Mouse (Mus musculus) CH12.LX (cell line): ENCODE results near the gene Eras. TPM values are rescaled to one million over a fixed set of nuclear protein-coding genes. Genes with fewer than 3 reads are reported as not detected.

Experiments
- DNase-seq: peaks from one replicate; pipeline ENCODE4 v3.0.0-alpha.2; 2013; ENCODE audit errors: extremely low read depth
- H3K27ac ChIP-seq: 2 replicates; pipeline ENCODE4 v1.5.1; 2012; ENCODE audit warnings: low read depth, mild to moderate bottlenecking, control low read depth, moderate library complexity; ENCODE audit not compliant: insufficient read depth
- H3K27me3 ChIP-seq: replicated peaks from 2 replicates; pipeline ENCODE3; 2012; ENCODE audit warnings: inconsistent platforms
- H3K36me3 ChIP-seq, 2 experiments: replicated peaks in 1 of 2; 2 replicates each; pipeline versions ENCODE3 to v1.6.1; 2012; ENCODE audit warnings: inconsistent platforms in 1 of 2, low read length in 1 of 2, mild to moderate bottlenecking in 1 of 2, mixed read lengths in 1 of 2, moderate library complexity in 1 of 2; ENCODE audit not compliant: control insufficient read depth in 1 of 2, insufficient read depth in 1 of 2
- H3K4me1 ChIP-seq, 2 experiments: 2 replicates each; pipeline ENCODE4 v1.6.1; 2012; ENCODE audit warnings: inconsistent platforms in 1 of 2, moderate library complexity in 1 of 2; ENCODE audit not compliant: insufficient read depth in 2 of 2, control insufficient read depth in 1 of 2
- H3K4me2 ChIP-seq: 2 replicates; pipeline ENCODE4 v1.6.1; 2012; ENCODE audit warnings: low read depth, mild to moderate bottlenecking, control low read depth; ENCODE audit not compliant: poor library complexity, insufficient read depth, severe bottlenecking
- H3K4me3 ChIP-seq, 3 experiments: fragments of 150-350 bp in 1 of 3; sonication (generic) in 1 of 3; replicated peaks in 1 of 3; 2 replicates each; pipeline versions ENCODE3 to v1.5.1; 2011 to 2012; ENCODE audit warnings: low read depth in 2 of 3, low read length in 2 of 3, mild to moderate bottlenecking in 2 of 3, moderate library complexity in 2 of 3, control low read depth in 1 of 3, improper control_type of control experiment in 1 of 3, inconsistent platforms in 1 of 3, mixed read lengths in 1 of 3; ENCODE audit not compliant: poor library complexity in 1 of 3
- H3K79me2 ChIP-seq: replicated peaks from 2 replicates; pipeline ENCODE4 v1.6.1; 2012; ENCODE audit warnings: mild to moderate bottlenecking, moderate library complexity; ENCODE audit not compliant: control insufficient read depth, poor library complexity, insufficient read depth, severe bottlenecking; ENCODE audit errors: extremely low read depth
- H3K9ac ChIP-seq: 2 replicates; pipeline ENCODE4 v1.6.1; 2012; ENCODE audit warnings: low read depth, mild to moderate bottlenecking, control low read depth, moderate library complexity; ENCODE audit not compliant: insufficient read depth
- H3K9me3 ChIP-seq: replicated peaks from 2 replicates; pipeline ENCODE3; 2012; ENCODE audit warnings: low read length, inconsistent platforms, mixed read lengths
- BHLHE40 ChIP-seq: IDR thresholded peaks from 2 replicates; pipeline ENCODE4 v1.6.1; 2011; ENCODE audit warnings: mild to moderate bottlenecking, low read depth, low read length, improper control_type of control experiment
- CHD1 ChIP-seq: IDR thresholded peaks from 2 replicates; pipeline ENCODE4 v1.6.1; 2012; ENCODE audit warnings: low read depth, low read length, improper control_type of control experiment, inconsistent platforms
- CHD2 ChIP-seq: IDR thresholded peaks from 2 replicates; pipeline ENCODE4 v1.6.1; 2011; ENCODE audit warnings: low read length, improper control_type of control experiment
- CTCF ChIP-seq, 2 experiments: IDR thresholded peaks in 1 of 2; conservative IDR thresholded peaks in 1 of 2; 2 replicates each; pipeline ENCODE4 v1.5.1; 2011 to 2012; ENCODE audit warnings: low read depth in 2 of 2, low read length in 2 of 2, improper control_type of control experiment in 1 of 2, inconsistent platforms in 1 of 2, mild to moderate bottlenecking in 1 of 2, moderate library complexity in 1 of 2
- ELF1 ChIP-seq: IDR thresholded peaks from 2 replicates; pipeline ENCODE4 v1.6.1; 2014; ENCODE audit warnings: low read depth, mild to moderate bottlenecking, inconsistent platforms, low read length, improper control_type of control experiment
- JUND ChIP-seq: conservative IDR thresholded peaks from 2 replicates; pipeline ENCODE4 v1.6.1; 2011; ENCODE audit warnings: low read depth, low read length, improper control_type of control experiment
- KAT2A ChIP-seq: IDR thresholded peaks from 2 replicates; pipeline ENCODE4 v1.6.1; 2012; ENCODE audit warnings: low read length, improper control_type of control experiment, inconsistent platforms; ENCODE audit not compliant: insufficient replicate concordance
- MAFK ChIP-seq: IDR thresholded peaks from 2 replicates; pipeline ENCODE4 v1.6.1; 2011; ENCODE audit warnings: low read length, improper control_type of control experiment; ENCODE audit not compliant: insufficient replicate concordance
- MAZ ChIP-seq: IDR thresholded peaks from 2 replicates; pipeline ENCODE4 v1.6.1; 2012; ENCODE audit warnings: low read depth, mild to moderate bottlenecking, inconsistent platforms, low read length, improper control_type of control experiment, moderate library complexity
- MXI1 ChIP-seq: IDR thresholded peaks from 2 replicates; pipeline ENCODE4 v1.6.1; 2011; ENCODE audit warnings: mild to moderate bottlenecking, low read depth, low read length, improper control_type of control experiment
- NELFE ChIP-seq: IDR thresholded peaks from 2 replicates; pipeline ENCODE4 v1.6.1; 2011; ENCODE audit warnings: low read depth, low read length, improper control_type of control experiment
- POLR2A ChIP-seq: IDR thresholded peaks from 2 replicates; pipeline ENCODE4 v1.6.1; 2011; ENCODE audit warnings: low read depth, mild to moderate bottlenecking, improper control_type of control experiment, low read length
- RAD21 ChIP-seq: IDR thresholded peaks from 2 replicates; pipeline ENCODE4 v1.6.1; 2011; ENCODE audit warnings: low read depth, mild to moderate bottlenecking, low read length, improper control_type of control experiment, moderate library complexity
- SIN3A ChIP-seq: IDR thresholded peaks from 2 replicates; pipeline ENCODE4 v1.6.1; 2012; ENCODE audit warnings: low read length, improper control_type of control experiment, inconsistent platforms
- TCF12 ChIP-seq: IDR thresholded peaks from 2 replicates; pipeline ENCODE4 v1.6.1; 2014; ENCODE audit warnings: low read depth, mild to moderate bottlenecking, inconsistent platforms, low read length, improper control_type of control experiment
- USF2 ChIP-seq: conservative IDR thresholded peaks from 2 replicates; pipeline ENCODE4 v1.6.1; 2011; ENCODE audit warnings: low read depth, low read length, improper control_type of control experiment
- ZC3H11A ChIP-seq: IDR thresholded peaks from 2 replicates; pipeline ENCODE4 v1.6.1; 2012; ENCODE audit warnings: low read depth, mild to moderate bottlenecking, inconsistent platforms, low read length, improper control_type of control experiment
- dilution Hi-C: fragments of 300-500 bp; cut with MboI; formaldehyde crosslinking; loops from 2 replicates; pipeline ENCODE4 v1.14.3; 2020; ENCODE audit warnings: low sequenced_read_pairs; ENCODE audit not compliant: extremely low pct_unique_long_range_greater_than_20kb, extremely low pct_ligation_motif_present
- in situ Hi-C: fragments of 300-500 bp; cut with MboI; formaldehyde crosslinking; loops from 3 replicates; pipeline ENCODE4 v1.14.3; 2019; ENCODE audit warnings: low sequenced_read_pairs, low pct_ligation_motif_present, low pct_unique_long_range_greater_than_20kb, mixed read lengths
- polyA plus RNA-seq: library from polyadenylated mRNA; unstranded; fragments of >175 nt; gene quantifications from 2 replicates; pipeline ENCODE4 v1.2.1, GENCODE M21; 2012; ENCODE audit warnings: low read depth; ENCODE audit not compliant: insufficient read length
- total RNA-seq, 2 experiments: library from RNA; depleted of rRNA; stranded (reverse); fragments of 300-350 nt in 1 of 2; fragments of >200 nt in 1 of 2; gene quantifications; 2 replicates each; pipeline ENCODE4 v1.2.3; 2012 to 2014

Gene Eras
- total RNA-seq (2012; rRNA removed) (not detected in 2 replicates), total RNA-seq (2014; rRNA removed) (not detected in 2 replicates), polyA plus RNA-seq (not detected in 2 replicates)

- DNase-seq, result no peak
- in situ Hi-C loops (no loop called here), dilution Hi-C loops (no loop called here)
- no peaks in the 10 kb centered on the region for H3K79me2 ChIP-seq
- H3K4me2 ChIP-seq, result no peak within 1 kb of the TSS
- H3K36me3 ChIP-seq, result peaks cover 14 to 38% of the 10 kb centered on the region in 2 experiments
- H3K9ac ChIP-seq, result no peak within 1 kb of the TSS
- H3K4me3 ChIP-seq, result no peak within 1 kb of the TSS
- no peaks in the 10 kb centered on the region for H3K9me3 ChIP-seq
- no peaks in the 10 kb centered on the region for H3K4me1 ChIP-seq
- no peak for TF ChIP-seq ELF1
- TF ChIP-seq MAZ, result no peak
- no peak for TF ChIP-seq RAD21
- TF ChIP-seq NELFE, result no peak
- TF ChIP-seq CHD2, result no peak
- no peak for TF ChIP-seq TCF12
- TF ChIP-seq BHLHE40, result no peak
- no peak for TF ChIP-seq KAT2A
- TF ChIP-seq MAFK, result no peak
- TF ChIP-seq SIN3A, result no peak
- no peak for TF ChIP-seq CHD1
- TF ChIP-seq POLR2A, result no peak
- H3K27ac ChIP-seq, result no peak within 1 kb of the TSS
- H3K27me3 ChIP-seq, result no peaks in the 10 kb centered on the region
Measured at GRCm38 (mm10) chrX:7928270-7928790, at the start of gene Eras. Gene Eras, minus strand, starts transcription at chrX:7928607.

GRCm38 (mm10) chrX:7977892-7978291 is 49.5 kb upstream of the Eras start, which contains the start of gene Gata1:
Gene Gata1, minus strand, starts transcription at chrX:7978071.
- Histone ChIP-seq H3K9me3 (no peaks in the 10 kb centered on the region), H3K79me2 (no peaks in the 10 kb centered on the region), H3K4me1 (no peaks in the 10 kb centered on the region), H3K36me3 (no peaks in the 10 kb centered on the region), H3K4me3 (no peak within 1 kb of the TSS), H3K4me2 (no peak within 1 kb of the TSS)
- dilution Hi-C loops, result no loop called here
- in situ Hi-C loops, result no loop called here
- TF ChIP-seq USF2 (no peak), POLR2A (no peak), ZC3H11A (no peak), BHLHE40 (no peak), MXI1 (no peak), CTCF (conservative IDR thresholded peaks at IDR 0.05 in 1 of 2, IDR thresholded peaks at IDR 0.05 in 1 of 2; ENCODE audit: low read depth in 2 of 2, low read length in 2 of 2) (no peak), NELFE (no peak), JUND (no peak)
- TF ChIP-seq, all 38 proteins: peak for 0
- Histone ChIP-seq H3K27ac (no peak within 1 kb of the TSS), H3K27me3 (no peaks in the 10 kb centered on the region), H3K9ac (no peak within 1 kb of the TSS)
- no peak for DNase-seq
